Mouse (Mus musculus) T-helper 2 cell (primary cell): ENCODE measurements around the gene Capsl.

Experiments used
- in situ Hi-C: fragments of 300-600 bp; cut with MboI, MseI; formaldehyde crosslinking; loops from one replicate; pipeline ENCODE4 v1.15.1; 2025; ENCODE audit warnings: high pct_unique_total_duplicates

Capsl gene

DNA sequence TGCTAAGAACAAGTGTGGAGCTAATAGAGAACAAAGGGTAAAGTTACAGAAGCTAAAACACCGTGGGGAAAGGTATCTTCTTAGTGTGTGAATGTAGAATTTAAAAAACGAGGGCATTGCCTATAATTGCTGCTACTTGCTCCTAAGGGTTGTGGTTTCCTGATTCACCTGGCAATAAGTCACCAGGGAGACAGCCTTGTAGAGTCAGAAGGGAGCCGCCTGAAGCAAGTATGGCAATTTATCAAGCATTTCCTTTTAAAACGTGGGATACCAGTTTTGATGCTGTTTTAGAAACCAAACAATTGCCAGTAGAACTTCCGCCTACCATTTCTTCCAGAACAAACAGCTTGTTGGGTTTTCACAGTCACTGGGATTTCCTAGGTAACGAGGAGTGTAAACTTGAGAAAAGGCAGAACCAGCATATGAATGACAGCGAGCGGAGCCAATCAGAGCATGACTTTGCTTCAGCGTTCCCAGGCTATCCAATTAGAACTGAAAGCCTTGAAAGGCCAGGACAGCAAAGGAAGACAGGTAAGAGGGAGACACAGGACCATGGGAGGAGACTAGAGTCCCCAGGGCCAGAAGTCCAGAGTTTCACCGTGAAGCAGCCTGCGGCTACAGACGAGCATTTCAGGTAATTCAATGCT is at the start of gene Capsl:
TSS of gene Capsl (plus strand) at position 495 of the 647 bp plus-strand sequence.
- in situ Hi-C loops, result no loop called here

DNA sequence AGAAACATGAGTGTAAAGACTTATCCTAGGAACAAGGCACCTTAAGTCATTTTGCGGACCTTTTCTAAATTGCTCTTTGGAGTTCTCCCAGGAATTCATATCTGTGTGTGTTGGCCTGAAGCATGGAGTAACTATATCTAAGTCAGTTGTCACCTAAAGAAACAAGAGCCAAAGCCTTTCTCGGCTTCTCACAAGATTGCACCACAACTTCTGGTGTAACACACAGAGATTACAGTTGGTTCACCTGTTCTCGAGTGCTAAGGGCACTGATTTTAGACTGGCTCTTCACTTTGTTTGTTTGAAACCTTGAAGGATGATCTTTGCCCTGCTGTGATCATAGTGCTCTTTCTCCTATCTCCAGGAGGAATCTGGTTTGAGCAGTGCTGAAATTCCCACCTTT is 26.4 kb upstream of the Capsl start:
- in situ Hi-C loops, result loop anchor here (5.0 kb wide), 1 partner anchor 38 kb away; no protein-coding TSS in a partner anchor

DNA sequence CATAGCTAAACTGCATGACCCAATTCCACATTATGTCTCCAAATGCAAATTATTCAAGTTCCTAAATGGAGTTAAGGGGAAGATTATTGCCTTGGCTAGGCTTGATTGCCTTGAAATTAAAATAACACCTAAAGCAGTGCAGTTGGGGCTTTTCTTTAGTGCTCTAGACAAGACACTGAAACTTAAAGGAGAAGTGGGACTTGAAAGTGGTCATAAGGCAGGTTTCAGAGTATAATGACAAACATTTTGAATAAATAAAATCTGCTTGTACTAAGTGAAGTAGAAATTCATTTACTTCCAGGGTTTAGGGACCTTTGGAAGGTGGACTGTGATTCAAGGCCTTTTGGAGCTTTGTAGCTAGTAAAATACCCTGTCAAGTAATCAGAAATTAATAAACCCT is 14.7 kb upstream of the Capsl start:
- in situ Hi-C loops, result no loop called here

DNA sequence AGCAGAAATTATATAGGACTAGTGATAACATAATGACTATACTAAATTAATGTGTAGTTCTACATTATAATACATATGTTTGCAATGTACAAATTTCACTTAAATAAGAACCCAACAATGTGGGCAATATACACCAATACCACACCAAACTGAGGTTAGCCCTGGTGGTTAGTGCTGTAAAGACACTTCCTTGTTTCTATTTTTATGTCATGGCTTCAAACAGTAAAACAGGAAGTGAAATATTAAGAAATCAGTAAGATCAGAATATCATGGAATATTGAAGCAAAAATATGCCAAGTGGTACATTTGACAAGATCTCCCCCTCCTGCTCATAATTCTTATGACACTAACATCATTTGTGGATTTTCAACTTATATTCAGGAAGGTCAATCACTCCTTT is 8.0 kb upstream of the Capsl start:
- in situ Hi-C loops, result no loop called here

DNA sequence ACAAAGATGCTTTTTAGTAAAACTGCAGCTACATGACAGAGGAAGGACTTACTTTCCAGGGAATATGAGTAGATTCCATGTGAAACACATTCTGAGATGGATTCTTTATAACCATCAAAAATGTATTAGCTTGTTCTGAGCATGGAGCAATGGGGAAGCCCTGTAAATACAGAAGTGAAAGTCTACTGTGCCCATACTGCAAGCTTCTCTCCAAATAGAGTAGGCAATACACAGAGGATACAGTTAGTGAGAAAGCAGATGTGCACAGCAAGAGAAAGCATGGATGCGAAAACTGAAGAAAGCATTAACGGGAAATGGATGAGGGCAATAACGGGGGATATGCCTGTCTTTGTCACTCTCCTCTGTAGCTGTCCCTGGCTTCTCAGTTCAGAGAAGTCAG is 6.0 kb upstream of the Capsl start:
- in situ Hi-C loops, result no loop called here

DNA sequence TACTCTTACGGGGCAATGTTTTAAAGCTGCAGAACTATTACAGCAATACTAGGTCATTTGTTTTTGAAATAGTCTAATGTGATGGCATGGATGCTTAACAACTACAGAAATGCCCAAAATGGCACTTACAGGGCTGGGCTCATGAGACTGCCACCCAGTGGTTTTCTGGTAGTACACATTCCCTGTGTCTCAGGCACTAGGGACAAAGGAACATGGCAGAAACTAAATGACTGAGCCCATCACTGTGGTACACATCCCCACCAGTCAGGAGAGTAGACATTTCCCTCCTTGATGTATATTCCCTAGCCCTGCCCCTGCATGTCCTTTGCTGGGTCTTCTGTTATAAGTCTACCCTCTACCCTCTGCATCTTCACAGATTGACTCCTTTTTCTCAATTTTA is 16.2 kb downstream of the Capsl start:
- in situ Hi-C loops, result no loop called here

DNA sequence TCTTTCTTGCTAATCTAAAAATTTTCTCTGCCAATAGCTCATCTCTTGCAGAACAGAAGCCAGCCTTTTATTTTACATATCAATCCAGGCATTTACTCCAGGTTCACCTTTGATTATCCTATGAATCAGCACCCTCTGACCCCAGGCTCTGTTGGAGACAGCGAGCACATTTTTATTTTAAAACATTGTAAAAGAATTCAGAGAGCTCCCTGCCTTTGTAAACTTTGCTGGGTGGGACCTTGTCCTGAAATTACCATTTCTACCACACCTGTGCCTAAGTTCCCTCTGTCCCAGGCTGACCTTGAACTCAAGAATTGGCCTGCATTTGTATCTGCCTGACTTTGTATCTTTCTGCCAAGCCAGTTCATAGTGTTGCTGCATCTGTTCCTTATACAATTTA is 17.0 kb downstream of the Capsl start:
- in situ Hi-C loops, result no loop called here

DNA sequence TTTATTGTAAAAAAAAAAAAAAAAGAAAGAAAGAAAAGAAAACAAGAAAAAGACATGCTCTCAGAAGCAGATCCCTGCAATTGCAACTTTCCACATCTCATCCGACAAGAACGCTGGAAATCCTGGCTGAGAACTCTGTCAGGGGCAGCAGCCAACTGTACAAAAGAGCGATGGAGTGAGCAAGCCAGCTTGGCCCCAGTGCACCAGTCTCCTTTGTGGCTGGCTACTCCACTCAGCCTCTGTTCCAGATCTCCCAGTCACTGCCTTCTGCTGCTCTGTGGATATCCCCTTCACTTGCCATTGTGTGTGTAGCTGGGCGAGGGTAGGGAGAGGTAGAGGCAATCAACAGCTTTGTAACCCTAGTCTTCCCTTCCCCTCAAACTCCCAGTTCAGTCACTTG is 18.4 kb downstream of the Capsl start:
- in situ Hi-C loops, result no loop called here

DNA sequence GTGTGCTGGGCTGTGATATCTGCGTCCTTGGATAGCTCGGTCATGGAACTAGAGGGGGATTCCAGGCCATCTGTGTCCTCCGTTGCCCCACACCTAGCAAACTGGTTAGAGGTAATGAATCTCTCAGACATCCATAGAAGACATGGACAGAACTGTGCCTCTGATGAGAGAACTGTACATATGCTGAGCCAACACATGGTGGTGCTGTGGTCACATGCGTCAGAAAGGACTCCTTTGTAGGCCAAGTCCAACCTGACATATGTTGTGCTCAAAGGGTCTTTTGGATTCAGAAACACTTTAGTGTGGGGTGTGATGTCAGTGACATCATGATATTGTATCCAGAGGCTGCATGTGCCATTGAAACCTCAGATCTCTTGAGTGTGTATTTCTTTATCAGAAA is 19.4 kb downstream of the Capsl start:
- in situ Hi-C loops, result loop anchor here (5.0 kb wide), 3 partner anchors 52 to 307 kb away; no protein-coding TSS in a partner anchor

DNA sequence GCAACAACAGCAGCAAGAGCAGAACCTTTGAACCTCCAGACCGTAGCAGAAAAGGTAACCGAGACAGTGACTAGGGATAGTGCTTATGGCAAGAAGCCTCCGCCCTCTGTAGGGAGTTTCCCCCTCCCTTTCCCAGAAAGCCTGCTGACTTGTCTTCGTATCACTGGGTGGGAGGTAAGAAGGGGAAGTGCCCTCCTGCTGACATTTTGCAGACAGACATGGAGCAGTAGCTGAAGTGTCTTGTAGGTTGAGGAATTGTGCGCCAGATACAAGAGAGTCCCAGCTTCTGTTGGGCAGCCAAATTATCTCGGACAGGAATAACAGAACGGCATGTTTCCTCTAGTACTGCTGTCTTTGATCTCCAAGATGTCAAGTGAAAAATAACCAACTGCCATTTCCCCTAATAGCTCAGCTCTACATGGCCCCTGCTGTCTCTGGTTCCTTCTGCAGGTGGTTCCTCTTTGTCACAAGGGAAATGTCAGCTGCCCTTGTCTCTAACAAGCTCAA is 27.7 kb downstream of the Capsl start:
- in situ Hi-C loops, result loop anchor here (5.0 kb wide), 1 partner anchor 404 kb away; no protein-coding TSS in a partner anchor

DNA sequence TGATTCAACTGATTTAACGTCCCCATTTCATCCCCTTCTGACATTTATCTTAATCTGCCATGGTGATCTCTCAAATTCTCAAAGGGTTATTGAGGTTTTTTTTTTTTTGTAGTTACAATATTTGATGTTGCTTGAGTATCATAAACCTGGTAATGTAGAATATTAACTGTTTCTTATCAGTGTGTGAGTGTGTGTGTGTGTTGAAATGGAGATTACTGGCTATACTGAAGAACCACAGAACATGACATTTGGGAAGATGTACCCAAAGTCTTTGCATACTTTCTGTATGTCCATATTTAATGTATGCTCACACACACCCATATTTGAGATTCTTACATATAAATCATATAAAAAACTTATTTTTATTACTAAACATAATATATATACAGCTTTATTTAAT is 28.2 kb downstream of the Capsl start:
- in situ Hi-C loops, result loop anchor here (5.0 kb wide), 1 partner anchor 403 kb away; no protein-coding TSS in a partner anchor

DNA sequence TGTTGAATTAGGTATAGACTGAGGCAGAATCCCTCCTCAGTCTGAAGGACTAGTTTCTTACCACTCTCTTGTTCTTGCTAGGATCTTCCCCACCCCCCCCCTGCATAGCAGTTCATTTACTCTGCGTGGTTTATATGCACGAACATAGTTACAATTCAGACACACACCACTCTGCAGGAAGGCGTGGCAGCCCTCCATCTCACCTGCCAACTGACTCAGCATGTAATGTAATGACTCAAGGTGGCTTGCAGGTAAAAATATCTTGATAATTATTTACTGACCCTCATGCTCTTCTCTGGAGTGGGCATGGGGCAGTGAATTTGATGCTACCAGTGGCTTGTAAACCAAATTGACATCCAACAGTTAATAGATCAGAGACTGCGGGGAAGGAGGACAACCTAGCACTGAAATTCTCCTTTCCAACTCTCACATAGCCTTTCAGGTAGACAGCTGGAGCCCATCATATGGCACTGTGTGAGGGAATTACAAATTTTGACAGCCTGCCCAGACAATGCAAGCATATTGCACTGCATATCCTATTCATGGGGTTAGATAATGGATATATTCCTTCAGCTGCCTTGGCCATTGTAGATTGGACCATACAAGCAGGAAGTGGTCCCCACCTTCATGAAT is 35.3 kb downstream of the Capsl start:
- in situ Hi-C loops, result no loop called here

DNA sequence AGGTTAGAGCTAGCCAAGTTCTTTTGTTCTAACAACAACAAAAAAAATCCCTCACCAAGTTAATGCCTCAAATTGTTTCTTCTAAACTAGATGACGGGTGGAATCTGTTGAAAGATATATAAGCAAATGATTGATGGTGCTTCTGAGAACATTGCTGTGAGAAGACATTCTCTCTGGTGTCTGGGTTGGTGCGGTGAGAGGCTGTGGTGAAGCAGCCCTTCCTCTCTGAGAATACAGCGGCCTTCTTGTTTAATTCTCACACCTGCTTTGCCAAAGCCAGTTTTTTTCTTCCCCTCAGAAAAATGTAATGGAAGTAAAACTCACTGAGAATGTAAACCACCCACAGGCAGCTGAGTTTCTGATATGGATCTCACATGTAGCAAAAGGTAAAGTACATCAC is 36.3 kb downstream of the Capsl start:
- in situ Hi-C loops, result no loop called here

DNA sequence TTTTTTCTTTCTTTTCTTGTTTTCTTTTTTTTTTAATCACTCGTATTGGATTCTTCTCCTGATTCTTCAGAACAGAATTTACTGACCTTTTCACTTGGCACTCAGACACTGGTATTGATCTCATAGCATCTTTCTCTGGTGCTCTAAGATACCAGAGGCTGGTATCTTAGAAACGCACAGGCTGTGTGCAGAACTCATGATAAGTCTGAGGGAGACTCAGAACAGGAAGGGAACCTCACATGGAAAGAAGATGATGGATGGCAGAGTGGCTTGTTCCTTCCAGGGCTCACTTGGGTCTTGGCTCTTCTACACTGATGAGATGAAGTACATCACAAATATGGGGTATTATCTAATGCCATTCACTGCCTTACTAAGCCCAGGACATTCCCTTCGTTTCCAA is 36.8 kb downstream of the Capsl start:
- in situ Hi-C loops, result no loop called here

DNA sequence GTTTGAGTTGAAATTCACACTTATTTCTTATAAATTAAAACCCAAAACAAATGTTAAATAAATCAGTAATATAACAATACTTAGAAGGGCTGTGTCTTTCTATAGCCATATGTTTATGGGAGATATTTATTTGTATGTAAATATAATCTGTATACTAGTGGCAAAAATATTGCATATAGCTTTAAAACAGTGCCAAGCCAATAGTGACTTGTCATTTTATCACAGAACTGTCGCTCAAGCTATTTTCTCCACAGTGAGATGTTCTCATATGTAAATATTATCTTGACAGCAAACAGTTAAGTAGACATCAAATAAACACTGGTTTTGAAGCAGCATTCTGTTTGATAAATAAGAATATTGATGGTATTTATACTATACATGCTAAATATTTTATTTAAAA is 37.4 kb downstream of the Capsl start:
- in situ Hi-C loops, result no loop called here

DNA sequence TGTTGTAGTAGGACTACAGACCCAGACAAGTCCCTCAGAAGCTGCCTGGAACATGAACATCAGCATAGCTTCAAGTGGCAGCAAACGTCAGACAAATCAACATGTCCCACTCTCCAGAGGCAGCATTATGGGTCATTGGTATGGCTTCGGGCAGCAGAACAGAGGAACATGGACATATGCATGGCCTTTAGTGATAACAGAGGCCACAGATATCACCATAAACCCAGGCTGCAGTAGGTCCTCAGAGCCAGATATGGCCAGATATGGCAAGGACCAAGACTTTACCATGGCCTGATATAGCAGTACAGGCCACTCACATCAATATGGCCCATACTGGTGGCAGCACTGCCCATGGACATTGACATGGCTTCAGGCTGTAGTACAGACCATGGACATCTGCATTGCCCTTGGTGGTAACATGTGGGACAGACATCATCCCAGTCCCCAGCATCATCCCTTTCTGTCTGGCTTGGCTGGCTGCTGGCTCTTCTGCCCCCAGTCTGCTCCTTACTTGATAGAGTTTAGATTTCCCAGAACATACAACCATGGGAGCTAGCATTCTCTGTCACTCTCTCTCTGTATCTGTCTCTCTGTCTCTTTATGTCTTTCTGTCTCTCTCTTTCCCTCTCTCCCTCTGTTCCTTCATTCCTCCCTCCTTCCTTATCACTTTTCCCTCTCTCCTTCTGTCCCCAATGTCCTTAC is 53.7 kb downstream of the Capsl start:
- in situ Hi-C loops, result no loop called here

DNA sequence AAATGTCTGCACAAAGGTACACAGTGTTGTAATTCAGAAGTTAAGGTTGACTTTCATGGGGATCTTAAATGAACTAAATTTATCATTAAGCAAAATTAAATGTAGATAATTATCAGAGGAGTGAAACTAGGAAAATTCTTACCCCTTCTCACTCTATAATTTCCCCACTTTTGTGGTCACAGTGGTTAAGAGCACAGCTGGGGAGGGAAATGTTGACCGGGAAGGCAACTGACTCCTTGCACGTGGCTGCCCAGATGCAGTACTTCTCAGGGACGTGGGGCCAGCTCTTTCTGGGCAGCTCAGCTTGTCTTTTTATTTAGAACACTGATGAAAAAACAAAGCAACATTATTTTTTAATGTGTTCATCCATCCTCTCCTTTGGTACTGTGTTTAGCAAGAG is 56.2 kb downstream of the Capsl start:
- in situ Hi-C loops, result no loop called here
